Mouse (Mus musculus): ENCODE measurements around the gene Cplx2. TPM values are rescaled to one million over a fixed set of nuclear protein-coding genes. Genes with fewer than 3 reads are reported as not detected.

Gene Cplx2
- polyA plus RNA-seq, 2 experiments: 5.5 to 10.9 TPM

DNA sequence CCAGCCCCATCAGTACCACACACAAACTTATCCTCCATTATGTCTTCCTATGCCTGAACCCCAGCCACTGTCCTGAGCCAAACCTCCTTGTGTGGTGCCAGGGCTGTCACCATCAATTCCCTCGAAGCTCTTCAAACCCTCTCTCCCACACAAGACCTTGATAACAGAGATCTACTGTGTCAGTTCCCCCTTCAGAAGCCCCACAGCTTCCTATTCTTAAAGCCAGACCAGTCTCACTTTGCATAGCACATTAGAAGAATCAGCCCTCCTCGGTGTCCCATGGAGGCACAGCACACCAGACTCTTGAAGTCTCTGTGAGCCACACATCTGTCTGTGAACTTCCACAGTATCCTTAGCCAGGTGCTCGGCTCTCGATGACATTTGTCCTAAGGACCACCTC is 41.6 kb downstream of the Cplx2 start:
- Histone ChIP-seq H3K27me3 (ENCODE audit: control insufficient read depth, insufficient read depth, low read length) (no peaks in the 10 kb centered on the region), H3K9ac (ENCODE audit: low read depth, low read length, severe bottlenecking) (no peak overlapping the region), H3K36me3 (ENCODE audit: control insufficient read depth, insufficient read depth, low read length) (no peaks in the 10 kb centered on the region), H3K4me1 (ENCODE audit: control insufficient read depth, insufficient read depth, low read length) (0 out of 2 replicates have a peak, but pooled peaks cover 3% of the 10 kb centered on the region), H3K27ac (replicated peaks; ENCODE audit: low read depth, low read length) (no peak overlapping the region), H3K9me3 (ENCODE audit: control insufficient read depth, low read length) (no peaks in the 10 kb centered on the region), H3K4me2 (replicated peaks; ENCODE audit: low read depth, low read length, severe bottlenecking) (no peak overlapping the region), H3K4me3 (replicated peaks; ENCODE audit: low read length) (no peak overlapping the region)
- TF ChIP-seq POLR2A (IDR thresholded peaks at IDR 0.05; ENCODE audit: borderline replicate concordance, extremely low read depth, insufficient read depth, insufficient read length): no peak
- no peak for DNase-seq (ENCODE audit: low spot score)
- ATAC-seq (ENCODE audit: low FRiP score, low read depth): no peak
- WGBS: 74% methylated on average over 4 of the region's 4 CpGs

DNA sequence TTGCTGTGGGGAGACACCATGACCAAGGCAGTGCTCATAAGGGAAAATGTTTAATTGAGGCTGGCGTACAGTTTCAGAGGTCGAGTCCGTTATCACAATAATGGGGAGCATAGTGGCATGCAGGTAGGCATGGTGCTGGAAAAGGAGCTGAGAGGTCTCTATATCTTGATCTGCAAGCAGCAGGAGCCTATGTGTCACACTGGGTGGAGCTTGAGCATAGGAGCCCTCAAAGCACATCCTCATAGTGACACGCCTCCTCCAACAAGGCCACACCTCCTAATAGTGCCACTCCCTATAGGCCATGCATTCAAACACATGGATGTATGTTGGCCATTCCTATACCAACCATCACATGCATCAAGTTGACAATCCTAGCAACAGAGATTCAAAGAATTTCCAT is 43.9 kb downstream of the Cplx2 start:
- no peak overlapping the region for H3K27ac ChIP-seq (replicated peaks; ENCODE audit: low read depth, low read length)
- H3K9me3 ChIP-seq (ENCODE audit: control insufficient read depth, low read length): no peaks in the 10 kb centered on the region
- H3K4me2 ChIP-seq (replicated peaks; ENCODE audit: low read depth, low read length, severe bottlenecking): no peak overlapping the region
- DNase-seq (ENCODE audit: low spot score): no peak
- WGBS: 92% methylated on average over 4 of the region's 4 CpGs
- H3K4me1 ChIP-seq (ENCODE audit: control insufficient read depth, insufficient read depth, low read length): 0 out of 2 replicates have a peak, but pooled peaks cover 3% of the 10 kb centered on the region
- no peak for ATAC-seq (ENCODE audit: low FRiP score, low read depth)
- no peaks in the 10 kb centered on the region for H3K36me3 ChIP-seq (ENCODE audit: control insufficient read depth, insufficient read depth, low read length)
- H3K4me3 ChIP-seq (replicated peaks; ENCODE audit: low read length): no peak overlapping the region
- no peak overlapping the region for H3K9ac ChIP-seq (ENCODE audit: low read depth, low read length, severe bottlenecking)
- no peaks in the 10 kb centered on the region for H3K27me3 ChIP-seq (ENCODE audit: control insufficient read depth, insufficient read depth, low read length)
- no peak for TF ChIP-seq POLR2A (IDR thresholded peaks at IDR 0.05; ENCODE audit: borderline replicate concordance, extremely low read depth, insufficient read depth, insufficient read length)

DNA sequence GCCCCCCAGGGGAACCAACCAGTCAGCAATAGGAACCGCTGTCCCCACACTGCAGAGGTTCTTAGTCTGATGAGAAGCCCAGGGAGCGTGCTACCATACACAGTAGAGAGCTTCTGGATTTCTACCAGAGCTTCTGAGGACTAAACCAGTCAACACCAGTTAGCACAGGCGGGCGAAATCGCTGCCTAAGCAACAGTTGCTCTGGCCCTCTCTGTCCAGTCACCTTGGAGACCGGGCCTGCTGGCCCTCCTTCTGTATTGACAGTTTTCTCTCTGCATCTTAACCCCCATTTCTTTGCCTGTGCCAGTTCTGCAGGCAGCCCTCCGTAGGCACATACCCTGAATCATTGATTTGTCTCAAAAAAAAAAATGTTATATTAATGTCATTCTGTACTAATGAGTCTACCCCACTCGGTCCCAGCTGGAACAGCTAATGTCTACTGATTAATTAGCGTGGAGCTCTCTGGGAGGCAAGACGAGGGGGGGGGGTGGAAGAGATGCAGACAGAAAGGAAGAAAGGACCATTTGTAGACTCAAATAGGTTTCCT is 47.7 kb downstream of the Cplx2 start:
- Histone ChIP-seq H3K9ac (ENCODE audit: low read depth, low read length, severe bottlenecking) (no peak overlapping the region), H3K27me3 (ENCODE audit: control insufficient read depth, insufficient read depth, low read length) (no peaks in the 10 kb centered on the region), H3K4me3 (replicated peaks; ENCODE audit: low read length) (no peak overlapping the region), H3K4me2 (replicated peaks; ENCODE audit: low read depth, low read length, severe bottlenecking) (no peak overlapping the region), H3K9me3 (ENCODE audit: control insufficient read depth, low read length) (no peaks in the 10 kb centered on the region), H3K36me3 (ENCODE audit: control insufficient read depth, insufficient read depth, low read length) (no peaks in the 10 kb centered on the region), H3K27ac (replicated peaks; ENCODE audit: low read depth, low read length) (no peak overlapping the region), H3K4me1 (ENCODE audit: control insufficient read depth, insufficient read depth, low read length) (no peaks in the 10 kb centered on the region)
- DNase-seq (ENCODE audit: low spot score): no peak
- TF ChIP-seq POLR2A (IDR thresholded peaks at IDR 0.05; ENCODE audit: borderline replicate concordance, extremely low read depth, insufficient read depth, insufficient read length): no peak
- no peak for ATAC-seq (ENCODE audit: low FRiP score, low read depth)
- 71% methylated on average over 10 of the region's 10 CpGs for WGBS

DNA sequence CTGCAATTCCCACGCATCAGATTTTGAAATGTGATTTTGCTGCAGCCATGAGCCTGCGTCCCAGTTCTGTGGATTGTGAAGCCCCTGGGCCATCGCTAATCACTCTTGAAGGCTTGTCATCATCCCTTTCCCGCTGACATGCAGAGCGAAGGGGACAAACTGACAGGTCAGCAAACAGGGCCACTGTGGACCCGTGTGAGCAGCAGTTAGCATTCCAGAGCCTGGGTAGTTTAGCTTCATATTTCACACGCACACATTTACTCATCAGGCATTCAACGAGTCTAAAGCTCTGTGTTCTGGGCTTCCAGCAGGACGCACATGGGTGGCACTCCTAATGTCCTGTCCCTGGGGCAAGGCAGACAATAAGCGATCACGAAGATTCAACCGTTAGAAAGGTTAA is 49.1 kb downstream of the Cplx2 start:
- 83% methylated on average over 12 of the region's 12 CpGs for WGBS
- TF ChIP-seq POLR2A (IDR thresholded peaks at IDR 0.05; ENCODE audit: borderline replicate concordance, extremely low read depth, insufficient read depth, insufficient read length): no peak

DNA sequence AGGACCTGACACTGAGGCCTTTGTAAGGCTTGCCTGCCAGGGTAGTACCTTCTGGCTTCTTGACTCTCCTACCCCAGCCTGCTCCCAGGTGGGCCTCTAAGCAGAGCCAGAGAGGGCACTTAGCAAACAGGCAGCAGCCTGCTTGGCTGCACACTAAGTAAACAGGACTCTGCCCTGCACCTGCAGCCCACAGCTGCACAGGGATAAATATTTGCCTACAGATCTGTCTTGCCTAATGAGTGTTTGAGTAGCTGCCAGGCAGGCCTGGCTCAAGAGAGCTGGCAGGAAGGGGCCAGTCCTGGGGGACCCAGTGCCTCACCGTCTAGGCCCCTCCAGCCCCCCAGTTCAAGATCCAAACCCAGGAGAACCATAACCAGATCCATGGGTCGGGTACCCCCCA is 54.1 kb downstream of the Cplx2 start:
- Histone ChIP-seq H3K9me3 (ENCODE audit: control insufficient read depth, low read length) (no peaks in the 10 kb centered on the region), H3K36me3 (ENCODE audit: control insufficient read depth, insufficient read depth, low read length) (no peaks in the 10 kb centered on the region), H3K27ac (replicated peaks; ENCODE audit: low read depth, low read length) (no peak overlapping the region), H3K4me3 (replicated peaks; ENCODE audit: low read length) (no peak overlapping the region), H3K4me2 (replicated peaks; ENCODE audit: low read depth, low read length, severe bottlenecking) (no peak overlapping the region), H3K9ac (ENCODE audit: low read depth, low read length, severe bottlenecking) (no peak overlapping the region), H3K27me3 (ENCODE audit: control insufficient read depth, insufficient read depth, low read length) (no peaks in the 10 kb centered on the region), H3K4me1 (ENCODE audit: control insufficient read depth, insufficient read depth, low read length) (peaks cover 6% of the 10 kb centered on the region; the same call in 1 of the 2 replicates)
- WGBS: 23% methylated on average over 2 of the region's 2 CpGs
- no peak for TF ChIP-seq POLR2A (IDR thresholded peaks at IDR 0.05; ENCODE audit: borderline replicate concordance, extremely low read depth, insufficient read depth, insufficient read length)
- peak; percentile 37; the same call in 1 of the 2 replicates for ATAC-seq (ENCODE audit: low FRiP score, low read depth)
- no peak for DNase-seq (ENCODE audit: low spot score)

More for the DNA sequence above, 49.1 kb downstream of the Cplx2 start:
- Histone ChIP-seq H3K27me3 (ENCODE audit: control insufficient read depth, insufficient read depth, low read length) (no peaks in the 10 kb centered on the region), H3K9ac (ENCODE audit: low read depth, low read length, severe bottlenecking) (no peak overlapping the region), H3K4me1 (ENCODE audit: control insufficient read depth, insufficient read depth, low read length) (peaks cover 2% of the 10 kb centered on the region; the same call in 1 of the 2 replicates), H3K36me3 (ENCODE audit: control insufficient read depth, insufficient read depth, low read length) (no peaks in the 10 kb centered on the region), H3K27ac (replicated peaks; ENCODE audit: low read depth, low read length) (no peak overlapping the region), H3K4me2 (replicated peaks; ENCODE audit: low read depth, low read length, severe bottlenecking) (no peak overlapping the region), H3K4me3 (replicated peaks; ENCODE audit: low read length) (no peak overlapping the region), H3K9me3 (ENCODE audit: control insufficient read depth, low read length) (no peaks in the 10 kb centered on the region)
- ATAC-seq (ENCODE audit: low FRiP score, low read depth) (no peak), DNase-seq (ENCODE audit: low spot score) (no peak)

Measured in limb, embryonic 14.5 days (tissue).